Mouse (Mus musculus) embryonic facial prominence, embryonic 11.5 days (tissue): Measurements from ENCODE around the gene Nup54. TPM values are rescaled to one million over a fixed set of nuclear protein-coding genes. Genes with fewer than 3 reads are reported as not detected.
A peak's percentile ranks its signal among the peaks of the same experiment; 100 is the strongest.

ENCODE experiments used
- ATAC-seq: fragments of 200-750 bp; cut with Nextera tagmentation; replicated peaks from 2 replicates; pipeline ENCODE4 v1.8.0; 2017; ENCODE audit warnings: low read depth; ENCODE audit not compliant: insufficient number of reproducible peaks, low FRiP score, low TSS enrichment
- DNase-seq: peaks from one replicate; pipeline ENCODE4 v3.0.0-alpha.2; 2015; ENCODE audit warnings: low spot score
- H3K27ac ChIP-seq: fragments of 300-500 bp; sonication (generic); replicated peaks from 2 replicates; pipeline ENCODE4 v1.5.1; 2014; ENCODE audit warnings: mild to moderate bottlenecking, low read depth, low read length, control low read depth
- H3K27me3 ChIP-seq: fragments of 300-500 bp; sonication (generic); 2 replicates; pipeline ENCODE4 v1.6.1; 2014; ENCODE audit warnings: mild to moderate bottlenecking, low read length, moderate library complexity, mixed read lengths; ENCODE audit not compliant: control insufficient read depth, insufficient read depth
- H3K36me3 ChIP-seq: fragments of 300-500 bp; sonication (generic); replicated peaks from 2 replicates; pipeline ENCODE4 v1.6.1; 2014; ENCODE audit warnings: low read depth, mild to moderate bottlenecking, low read length, moderate library complexity, mixed read lengths; ENCODE audit not compliant: control insufficient read depth, insufficient read depth
- H3K4me1 ChIP-seq: fragments of 300-500 bp; sonication (generic); 2 replicates; pipeline ENCODE4 v1.6.1; 2014; ENCODE audit warnings: low read length, mixed read lengths; ENCODE audit not compliant: control insufficient read depth, insufficient read depth
- H3K4me2 ChIP-seq: fragments of 300-500 bp; sonication (generic); 2 replicates; pipeline ENCODE4 v1.6.1; 2014; ENCODE audit warnings: low read depth, mild to moderate bottlenecking, control low read depth, low read length, moderate library complexity
- H3K4me3 ChIP-seq: fragments of 300-500 bp; sonication (generic); 2 replicates; pipeline ENCODE4 v1.5.1; 2014; ENCODE audit warnings: low read depth, low read length, control low read depth
- H3K9ac ChIP-seq: fragments of 300-500 bp; sonication (generic); replicated peaks from 2 replicates; pipeline ENCODE4 v1.6.1; 2014; ENCODE audit warnings: mild to moderate bottlenecking, control low read depth, low read length
- H3K9me3 ChIP-seq: fragments of 300-500 bp; sonication (generic); replicated peaks from 2 replicates; pipeline ENCODE4 v1.6.1; 2016; ENCODE audit warnings: mild to moderate bottlenecking, low read length, inconsistent platforms, mixed read lengths; ENCODE audit not compliant: control insufficient read depth
- WGBS: fragments of 180-500 bp; shearing (Covaris S2); extraction: QIAGEN DNeasy Blood & Tissue Kit; methylation state at CpG from one replicate; pipeline ENCODE4 v1.1.7; 2014; 5-methylcytosine and 5-hydroxymethylcytosine counted together
- polyA plus RNA-seq: library from polyadenylated mRNA; unstranded; fragments of >200 nt; fragmentation: Nextera tagmentation; extraction: Ambion mirVana; gene quantifications from 2 replicates; pipeline ENCODE4 v1.2.1, GENCODE M21; 2014

Nup54 gene
- polyA plus RNA-seq, 1 experiment from 2014 or later = 75.7 TPM

- H3K4me1 ChIP-seq = no peaks in the 10 kb centered on the region
- H3K4me3 ChIP-seq = peak overlapping the region; percentile 87
- H3K4me2 ChIP-seq = peak overlapping the region; percentile 69
- peak overlapping the region; percentile 91 for H3K9ac ChIP-seq
- H3K27ac ChIP-seq = peak overlapping the region; percentile 72
- H3K36me3 ChIP-seq = no peaks in the 10 kb centered on the region
- no peaks in the 10 kb centered on the region for H3K9me3 ChIP-seq
- 0% methylated on average over 20 of the region's 39 CpGs for WGBS
- DNase-seq = peak; percentile 61
- H3K27me3 ChIP-seq = no peaks in the 10 kb centered on the region
- ATAC-seq = peak; percentile 78
Measured at GRCm38 (mm10) chr5:92434571-92434985, 441 bp downstream of the Nup54 start.

- 1% methylated on average over 12 of the region's 12 CpGs for WGBS
- ATAC-seq = no peak
- no peaks in the 10 kb centered on the region for H3K27me3 ChIP-seq
- no peaks in the 10 kb centered on the region for H3K4me1 ChIP-seq
- peak overlapping the region; percentile 69 for H3K4me2 ChIP-seq
- no peak for DNase-seq
- peak overlapping the region; percentile 91 for H3K9ac ChIP-seq
- peak overlapping the region; percentile 87 for H3K4me3 ChIP-seq
- peak overlapping the region; percentile 72; the same call in 1 of the 2 replicates for H3K27ac ChIP-seq
- H3K9me3 ChIP-seq = no peaks in the 10 kb centered on the region
- no peaks in the 10 kb centered on the region for H3K36me3 ChIP-seq
Measured at GRCm38 (mm10) chr5:92434070-92434469, 949 bp downstream of the Nup54 start.

- Histone ChIP-seq H3K9ac (no peak overlapping the region), H3K27me3 (no peaks in the 10 kb centered on the region), H3K4me2 (no peak overlapping the region), H3K4me3 (no peak overlapping the region), H3K36me3 (peaks cover 4% of the 10 kb centered on the region; the same call in 1 of the 2 replicates), H3K4me1 (no peaks in the 10 kb centered on the region), H3K27ac (no peak overlapping the region), H3K9me3 (no peaks in the 10 kb centered on the region)
- DNase-seq (no peak), ATAC-seq (no peak)
- WGBS = 85% methylated on average over 7 of the region's 7 CpGs
Measured at GRCm38 (mm10) chr5:92431611-92432010, 3.4 kb downstream of the Nup54 start.

GRCm38 (mm10) chr5:92430723-92431122, 4.3 kb downstream of the Nup54 start:
- Histone ChIP-seq H3K4me3 (no peak overlapping the region), H3K36me3 (peaks cover 4% of the 10 kb centered on the region; the same call in 1 of the 2 replicates), H3K9me3 (no peaks in the 10 kb centered on the region), H3K9ac (no peak overlapping the region), H3K4me1 (no peaks in the 10 kb centered on the region), H3K27ac (no peak overlapping the region), H3K4me2 (no peak overlapping the region), H3K27me3 (no peaks in the 10 kb centered on the region)
- DNase-seq = no peak
- 91% methylated on average over 5 of the region's 5 CpGs for WGBS
- ATAC-seq = no peak

GRCm38 (mm10) chr5:92424126-92424525, 10.9 kb downstream of the Nup54 start:
- H3K4me1 ChIP-seq = no peaks in the 10 kb centered on the region
- ATAC-seq (no peak), DNase-seq (no peak)
- no peak overlapping the region for H3K27ac ChIP-seq
- H3K4me3 ChIP-seq = no peak overlapping the region
- peaks cover 4% of the 10 kb centered on the region for H3K36me3 ChIP-seq
- no peak overlapping the region for H3K4me2 ChIP-seq
- 97% methylated on average over 11 of the region's 11 CpGs for WGBS
- no peaks in the 10 kb centered on the region for H3K9me3 ChIP-seq
- H3K9ac ChIP-seq = no peak overlapping the region
- H3K27me3 ChIP-seq = no peaks in the 10 kb centered on the region

- Histone ChIP-seq H3K9ac (no peak overlapping the region), H3K4me3 (no peak overlapping the region), H3K4me1 (no peaks in the 10 kb centered on the region), H3K27ac (no peak overlapping the region), H3K4me2 (no peak overlapping the region), H3K36me3 (peaks cover 5% of the 10 kb centered on the region), H3K9me3 (no peaks in the 10 kb centered on the region), H3K27me3 (no peaks in the 10 kb centered on the region)
- WGBS = 84% methylated on average over 8 of the region's 8 CpGs
- DNase-seq = no peak
- ATAC-seq = no peak
Measured at GRCm38 (mm10) chr5:92413982-92414375, 21.0 kb downstream of the Nup54 start.

GRCm38 (mm10) chr5:92413271-92413981, 21.6 kb downstream of the Nup54 start:
- H3K4me1 ChIP-seq = no peaks in the 10 kb centered on the region
- H3K9ac ChIP-seq = no peak overlapping the region
- H3K27me3 ChIP-seq = no peaks in the 10 kb centered on the region
- ATAC-seq (peak; percentile 48), DNase-seq (no peak)
- H3K27ac ChIP-seq = no peak overlapping the region
- H3K4me2 ChIP-seq = no peak overlapping the region
- no peak overlapping the region for H3K4me3 ChIP-seq
- H3K9me3 ChIP-seq = no peaks in the 10 kb centered on the region
- H3K36me3 ChIP-seq = peaks cover 5% of the 10 kb centered on the region
- WGBS = 78% methylated on average over 11 of the region's 11 CpGs

- WGBS = 76% methylated on average over 7 of the region's 7 CpGs
- Histone ChIP-seq H3K27me3 (no peaks in the 10 kb centered on the region), H3K4me2 (no peak overlapping the region), H3K4me3 (no peak overlapping the region), H3K9me3 (no peaks in the 10 kb centered on the region), H3K9ac (no peak overlapping the region), H3K27ac (no peak overlapping the region), H3K4me1 (no peaks in the 10 kb centered on the region), H3K36me3 (peaks cover 2% of the 10 kb centered on the region)
- ATAC-seq = no peak
- no peak for DNase-seq
Measured at GRCm38 (mm10) chr5:92411461-92412140, 23.4 kb downstream of the Nup54 start.
